Mouse (Mus musculus) CD4-positive, CD25-positive, alpha-beta regulatory T cell, adult 4 months (primary cell): ENCODE results near the gene H13. TPM values are rescaled to one million over a fixed set of nuclear protein-coding genes. Genes with fewer than 3 reads are reported as not detected.

Experiments used
- ATAC-seq: one replicate; pipeline ENCODE4 v1.8.0; 2017
- polyA plus RNA-seq, 2 experiments: library from polyadenylated mRNA; unstranded; fragments of 100-300 nt; shearing (Covaris generic); gene quantifications; one replicate each; pipeline ENCODE4 v1.2.1; 2017

Gene H13
- polyA plus RNA-seq, 2 experiments from 2014 or later, result 76.1 to 76.2 TPM

DNA sequence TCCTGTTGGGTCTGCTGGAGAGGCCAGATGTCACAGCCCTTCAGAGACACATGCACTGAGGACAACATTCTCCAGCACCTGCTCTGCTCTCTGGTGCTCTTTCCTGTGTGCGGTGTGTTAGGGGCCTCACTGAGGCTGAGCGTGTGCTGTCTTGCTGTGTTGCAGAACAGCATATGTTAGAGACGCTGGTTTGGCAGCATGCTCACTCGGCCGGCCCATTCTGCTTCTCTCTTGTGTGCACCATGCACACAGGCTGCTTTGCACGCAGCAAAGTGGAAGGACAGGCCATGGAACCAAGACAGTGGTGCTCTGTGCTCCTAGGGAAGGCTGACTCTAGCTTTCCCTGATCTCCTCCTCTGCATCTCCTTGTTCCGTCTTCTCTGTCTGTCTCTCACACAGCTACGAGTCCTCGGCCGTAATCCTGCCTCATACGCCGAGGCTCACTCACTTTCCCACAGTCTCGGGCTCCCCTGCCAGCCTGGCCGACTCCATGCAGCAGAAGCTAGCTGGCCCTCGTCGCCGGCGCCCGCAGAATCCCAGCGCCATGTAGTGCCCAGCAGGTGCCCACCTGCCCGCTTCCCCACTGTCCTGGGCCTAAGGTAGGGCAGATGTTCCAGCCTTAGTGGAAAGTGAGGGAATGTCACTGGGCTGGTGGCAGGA, 34.5 kb downstream of the H13 start:
- no peak for ATAC-seq

GRCm38 (mm10) chr2:152704256-152704605, 35.0 kb downstream of the H13 start:
- ATAC-seq, result no peak

GRCm38 (mm10) chr2:152704811-152705370, 35.6 kb downstream of the H13 start:
- ATAC-seq, result no peak

- ATAC-seq, result no peak
Measured at GRCm38 (mm10) chr2:152705993-152706571, 36.8 kb downstream of the H13 start.

DNA sequence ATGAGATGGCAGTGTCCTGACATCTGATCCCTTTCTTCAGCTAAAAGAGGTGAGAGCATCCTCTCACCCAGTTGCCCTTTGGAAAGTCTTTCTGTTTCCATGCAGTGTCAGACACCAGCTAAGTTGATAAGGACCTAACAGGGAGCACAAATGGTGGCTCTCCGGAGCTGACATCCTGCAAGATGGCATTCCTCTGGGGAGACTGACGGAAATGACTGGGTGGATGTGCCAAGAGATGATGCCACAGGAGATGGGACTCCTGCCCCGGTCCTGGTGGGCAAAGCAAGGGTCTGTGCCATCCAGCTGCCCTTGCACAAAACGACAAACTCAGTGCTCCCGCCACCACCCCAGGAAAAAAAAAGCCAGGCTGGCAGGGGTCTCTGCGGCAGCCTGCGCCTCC, 37.9 kb downstream of the H13 start:
- ATAC-seq, result no peak

GRCm38 (mm10) chr2:152707627-152708026, 38.4 kb downstream of the H13 start:
- no peak for ATAC-seq

- no peak for ATAC-seq
Measured at GRCm38 (mm10) chr2:152709066-152709465, 39.8 kb downstream of the H13 start.

DNA sequence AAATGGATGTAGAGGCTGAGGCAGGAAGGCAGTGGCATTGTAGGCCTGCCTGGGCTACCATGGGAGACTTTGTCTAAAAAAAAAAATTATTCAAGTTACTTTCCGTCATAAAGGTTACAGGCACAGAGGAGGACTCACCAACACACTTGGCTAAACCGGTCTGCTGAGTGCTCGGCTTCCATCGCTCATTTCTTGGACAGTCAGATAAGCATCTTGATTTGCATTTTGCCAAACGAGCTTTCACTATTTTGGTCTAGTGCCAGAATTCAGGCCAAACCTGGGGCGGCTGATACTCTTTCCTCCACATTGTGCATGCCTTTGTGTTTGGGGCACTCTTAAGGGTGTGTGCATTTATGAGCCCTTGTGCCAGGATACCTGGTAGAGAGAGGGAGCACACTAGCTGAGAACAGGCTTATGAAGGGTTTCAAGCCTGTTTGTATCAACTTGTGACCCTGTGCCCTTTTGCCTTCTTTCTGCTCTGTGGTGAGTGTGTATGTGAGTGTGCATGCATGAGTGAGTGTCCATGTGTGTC, 47.0 kb downstream of the H13 start:
- no peak for ATAC-seq

DNA sequence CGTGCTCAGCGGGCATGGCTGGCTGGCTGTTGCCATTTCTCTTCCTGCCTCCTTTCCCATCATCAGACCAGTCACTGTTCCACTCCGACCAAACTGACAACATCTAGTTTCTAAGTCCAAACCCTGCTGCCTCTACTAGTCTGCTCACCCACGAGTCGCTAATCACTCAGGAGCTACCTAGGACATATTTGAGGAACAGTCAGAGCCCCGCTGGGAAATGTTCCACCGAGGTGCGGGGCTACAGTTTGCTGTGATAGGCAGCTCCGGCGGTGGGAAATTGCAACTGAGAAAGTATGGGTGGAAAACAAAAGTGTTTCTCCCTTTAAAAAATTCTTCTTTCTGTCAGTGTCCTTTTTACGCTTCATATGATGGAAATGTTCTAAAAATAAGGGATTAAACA, 48.4 kb downstream of the H13 start:
- no peak for ATAC-seq

- no peak for ATAC-seq
Measured at GRCm38 (mm10) chr2:152718076-152718475, 48.8 kb downstream of the H13 start.

GRCm38 (mm10) chr2:152723651-152724331, 54.5 kb downstream of the H13 start:
- no peak for ATAC-seq

DNA sequence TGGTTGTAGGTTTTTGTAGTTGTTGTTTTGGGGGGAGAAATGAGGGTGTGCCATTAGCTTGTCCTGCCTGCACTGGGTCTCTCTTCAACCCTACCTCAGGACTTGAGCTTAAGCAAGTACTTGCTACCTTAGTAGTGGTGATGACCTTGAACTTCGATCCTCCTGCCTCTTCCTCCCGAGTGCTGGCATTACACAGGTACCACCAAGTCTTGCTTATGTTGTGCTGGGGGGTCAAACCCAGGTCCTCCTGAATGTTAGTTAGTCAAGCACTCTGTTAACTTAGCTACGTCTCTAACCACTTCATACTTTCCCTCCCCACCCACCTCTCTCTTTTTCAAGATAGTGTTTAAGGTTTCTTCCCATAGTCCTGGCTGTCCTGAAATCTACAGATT, 55.1 kb downstream of the H13 start:
- ATAC-seq, result no peak

DNA sequence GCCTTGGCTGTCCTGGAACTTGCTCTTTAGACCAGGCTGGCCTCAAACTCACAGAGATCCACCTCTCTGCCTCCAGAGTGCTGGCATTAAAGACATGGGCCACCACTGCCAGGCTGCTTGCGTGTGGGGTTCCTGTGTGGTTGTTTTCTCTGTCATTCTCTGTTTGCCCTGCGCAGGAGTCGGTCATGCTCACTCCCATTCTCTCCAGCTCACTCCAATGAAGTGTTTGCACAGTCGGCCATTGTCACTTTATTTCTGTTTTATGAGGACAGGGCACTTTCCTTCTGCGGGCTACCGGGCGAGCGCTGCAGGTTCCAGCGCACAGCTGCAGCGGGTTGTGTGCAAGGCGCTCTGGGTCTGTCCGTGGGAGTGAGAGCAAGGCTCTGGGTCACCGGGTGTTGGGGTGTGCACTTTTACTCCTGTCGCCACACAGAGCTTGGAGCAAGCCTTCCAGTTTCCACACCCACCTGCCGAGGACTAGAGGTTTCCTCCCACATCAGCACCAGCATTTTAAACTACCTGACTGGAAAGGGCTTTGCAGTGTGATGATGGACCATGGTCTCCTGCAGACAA, 56.0 kb downstream of the H13 start:
- ATAC-seq, result no peak

- ATAC-seq, result no peak
Measured at GRCm38 (mm10) chr2:152726213-152726612, 57.0 kb downstream of the H13 start.

- ATAC-seq, result no peak
Measured at GRCm38 (mm10) chr2:152726751-152727335, 57.6 kb downstream of the H13 start.

DNA sequence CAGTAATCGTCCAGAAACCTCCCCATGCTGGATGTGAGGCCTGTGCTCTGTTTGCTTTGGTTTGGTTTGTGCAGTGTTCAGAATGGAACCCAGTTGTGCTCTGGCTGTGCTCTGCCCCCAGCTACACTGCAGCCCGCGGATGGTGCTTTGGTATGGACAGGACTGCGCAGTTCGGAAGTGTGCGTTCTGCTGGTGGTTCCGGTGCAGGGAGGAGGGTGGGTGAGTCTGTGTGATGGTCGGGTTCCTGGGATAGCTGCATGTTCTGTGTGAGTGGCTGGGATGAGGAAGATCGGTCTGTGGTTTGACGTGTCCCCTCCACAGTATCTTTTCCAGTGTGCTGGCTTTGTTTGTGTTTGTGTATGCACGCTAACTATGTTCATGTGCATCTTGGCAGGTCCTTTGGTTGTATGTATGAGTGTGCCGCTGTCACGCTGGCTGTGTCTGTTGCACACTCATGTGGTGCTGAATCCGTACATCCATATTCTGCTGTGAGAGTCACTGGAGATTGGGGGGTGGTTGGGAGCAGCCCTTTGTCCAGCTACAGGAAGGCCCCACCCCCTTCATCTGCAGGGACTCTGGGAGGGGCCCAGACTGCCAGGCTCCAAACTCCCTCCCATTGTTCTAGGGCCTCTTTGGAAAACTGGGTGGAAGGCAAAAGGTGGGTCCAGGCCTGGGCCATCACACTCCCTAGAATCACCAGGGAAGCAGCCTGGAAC, 58.7 kb downstream of the H13 start:
- ATAC-seq, result no peak

DNA sequence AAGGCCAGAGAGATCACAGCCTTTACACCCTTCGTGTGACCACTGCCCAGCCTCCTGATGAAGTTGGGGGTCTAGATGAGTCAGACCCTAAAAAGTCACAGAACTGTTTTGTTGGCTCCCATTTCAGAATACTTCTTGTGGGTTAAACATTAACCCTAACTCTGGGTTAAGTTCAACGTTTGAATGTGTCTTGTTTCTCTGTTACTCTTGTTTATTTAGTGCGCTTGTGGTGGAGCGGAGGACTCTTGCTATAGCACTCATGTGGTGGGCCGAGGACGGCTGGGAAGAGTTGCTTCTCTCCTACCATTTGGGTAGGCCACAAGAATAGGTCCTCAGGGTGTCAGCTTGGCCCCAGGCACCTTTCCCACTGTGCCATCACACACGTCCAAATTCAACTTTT, 59.3 kb downstream of the H13 start:
- ATAC-seq, result no peak

GRCm38 (mm10) chr2:152729013-152729635, 59.9 kb downstream of the H13 start:
- ATAC-seq, result no peak

- ATAC-seq, result no peak
Measured at GRCm38 (mm10) chr2:152729636-152730020, 60.4 kb downstream of the H13 start.

GRCm38 (mm10) chr2:152733201-152733600, 63.9 kb downstream of the H13 start:
- ATAC-seq, result no peak

DNA sequence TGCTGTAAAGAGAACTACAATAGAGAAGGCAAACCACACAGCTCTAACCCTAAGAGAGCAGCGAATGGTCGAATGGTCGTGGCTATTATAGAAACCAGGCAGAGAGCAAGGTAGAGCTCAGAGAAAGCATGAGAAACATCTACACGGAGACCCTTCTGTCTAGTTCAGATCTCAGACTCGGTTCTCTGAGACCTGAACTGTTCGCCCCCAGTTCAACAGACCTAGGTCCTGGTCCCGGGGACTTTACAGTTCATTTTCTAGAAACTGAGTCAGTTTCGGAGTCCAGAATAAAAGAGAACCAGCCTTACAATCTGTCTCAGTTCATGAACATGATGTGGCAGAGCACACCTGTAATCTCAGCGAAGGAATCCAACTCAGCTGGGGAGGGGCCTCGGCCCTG, 65.2 kb downstream of the H13 start:
- ATAC-seq, result no peak

- peak; percentile 65 for ATAC-seq
Measured at GRCm38 (mm10) chr2:152734984-152735383, 65.7 kb downstream of the H13 start.
